Mouse (Mus musculus) adipocyte (in vitro differentiated cells): ENCODE measurements around the gene Med8.
A peak's percentile ranks its signal among the peaks of the same experiment; 100 is the strongest.

Experiments used
- DNase-seq: peaks from one replicate; pipeline ENCODE4 v3.0.0-alpha.2; 2016; ENCODE audit warnings: low spot score

Gene Med8

DNA sequence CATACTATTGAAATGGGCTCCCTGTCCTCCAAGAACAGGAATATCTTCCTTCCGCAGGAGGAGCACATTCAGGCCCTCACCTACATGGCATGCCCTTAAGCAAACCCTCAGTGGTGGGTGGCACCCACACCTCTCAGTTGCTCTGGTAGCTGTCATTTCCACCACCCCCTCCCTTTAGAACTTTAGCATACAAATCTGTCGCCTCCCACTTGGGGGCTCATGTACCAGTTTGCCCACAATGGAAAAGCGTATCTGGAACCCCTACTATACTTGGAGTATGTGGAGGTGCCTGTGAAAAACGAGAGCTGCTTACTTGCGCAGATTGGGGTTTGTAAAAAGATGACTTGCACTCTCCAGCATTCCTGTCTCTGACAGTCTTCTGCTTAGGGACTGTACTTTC, 7.2 kb downstream of the Med8 start:
- DNase-seq = no peak

GRCm38 (mm10) chr4:118417112-118417797, 8.1 kb downstream of the Med8 start:
- no peak for DNase-seq

DNA sequence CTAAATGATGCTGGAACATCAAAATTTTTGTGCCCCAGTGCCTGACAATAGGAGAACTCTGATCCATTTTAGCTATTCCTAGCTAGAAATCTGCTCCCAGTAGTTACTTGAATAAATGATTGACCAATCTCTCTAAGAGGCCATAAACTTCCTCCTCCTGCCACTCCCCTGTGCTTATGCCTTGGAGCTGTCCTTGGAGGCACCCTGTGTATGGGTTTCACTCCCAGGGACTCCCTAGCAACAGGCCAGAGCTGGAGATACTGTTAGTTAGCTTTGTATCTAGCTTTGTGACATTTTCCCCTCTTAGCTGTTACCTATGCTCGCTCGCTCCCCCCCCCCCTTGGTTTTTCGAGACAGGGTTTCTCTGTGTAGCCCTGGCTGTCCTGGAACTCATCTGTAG, 12.2 kb downstream of the Med8 start:
- no peak for DNase-seq

DNA sequence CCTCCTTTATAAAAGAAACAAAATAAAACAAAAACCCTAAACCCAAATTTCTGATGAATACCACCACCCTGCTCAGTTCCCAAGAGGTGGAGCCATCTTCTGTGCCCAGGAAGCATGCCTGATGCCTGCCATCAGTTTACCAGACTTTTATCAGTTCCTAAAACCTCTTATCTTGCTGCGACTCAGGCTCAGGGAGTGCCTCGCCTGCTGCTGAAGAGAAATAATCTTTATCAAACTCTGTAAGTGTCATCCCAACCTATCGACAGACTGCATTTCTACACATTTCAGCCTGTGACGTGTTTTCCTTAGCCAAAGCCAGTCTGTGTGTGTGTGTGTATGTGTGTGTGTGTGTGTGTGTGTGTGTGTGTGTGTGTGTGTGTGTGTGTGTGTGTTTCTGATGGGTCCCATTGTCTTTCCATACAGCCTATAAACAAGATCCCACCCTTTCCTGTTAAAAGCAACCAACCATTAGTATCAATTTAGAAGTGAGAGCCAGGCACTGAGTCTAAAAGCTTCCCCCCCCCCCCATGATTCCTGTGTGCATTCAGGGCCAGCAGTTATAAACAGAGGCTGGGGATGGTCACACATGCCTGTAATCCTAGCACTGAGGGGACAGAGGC, 15.5 kb downstream of the Med8 start:
- DNase-seq = no peak

DNA sequence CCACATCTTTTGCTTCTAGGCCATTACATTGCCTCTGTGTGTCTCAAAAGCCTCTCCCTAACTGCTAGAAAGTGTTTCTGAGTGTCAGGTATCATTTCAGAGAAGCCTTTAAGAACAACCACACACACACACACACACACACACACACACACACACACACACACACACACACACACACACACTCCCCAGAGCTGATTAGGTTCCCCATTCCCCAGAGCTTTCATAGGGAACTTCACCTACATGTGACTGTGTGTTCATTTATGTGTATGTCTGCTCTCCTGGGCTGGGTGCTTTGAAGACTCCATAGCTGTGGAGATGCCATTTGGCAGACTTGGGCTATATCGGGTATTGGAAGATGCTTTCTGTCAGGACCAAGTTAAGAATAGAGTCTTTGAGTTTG, 16.2 kb downstream of the Med8 start:
- no peak for DNase-seq

DNA sequence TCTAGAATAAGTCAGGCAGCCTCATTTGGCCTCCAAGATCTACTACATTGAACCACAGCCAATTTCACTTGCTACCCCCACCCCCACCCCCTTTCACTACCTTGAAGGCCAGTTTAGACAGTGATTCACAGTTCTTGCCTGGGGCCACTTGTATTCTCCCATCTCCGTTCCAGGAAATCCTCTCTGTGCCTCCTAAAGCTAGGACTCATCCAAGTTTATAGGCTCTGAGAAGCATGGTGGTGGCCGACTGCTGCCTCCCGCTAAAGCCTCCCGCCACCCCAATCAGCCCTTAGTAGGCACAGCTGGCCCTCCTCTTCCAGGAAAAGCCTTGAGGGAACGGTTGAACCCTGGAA, 18.3 kb downstream of the Med8 start:
- DNase-seq = no peak

- DNase-seq = peak; percentile 89
Observed at GRCm38 (mm10) chr4:118427768-118428451, 18.8 kb downstream of the Med8 start, which contains the start of gene Elovl1. TSS of gene Elovl1 (plus strand) at chr4:118428093.

- DNase-seq = no peak
Observed at GRCm38 (mm10) chr4:118428531-118429214, 19.5 kb downstream of the Med8 start.

- DNase-seq = no peak
Observed at GRCm38 (mm10) chr4:118429215-118429895, 20.2 kb downstream of the Med8 start.

DNA sequence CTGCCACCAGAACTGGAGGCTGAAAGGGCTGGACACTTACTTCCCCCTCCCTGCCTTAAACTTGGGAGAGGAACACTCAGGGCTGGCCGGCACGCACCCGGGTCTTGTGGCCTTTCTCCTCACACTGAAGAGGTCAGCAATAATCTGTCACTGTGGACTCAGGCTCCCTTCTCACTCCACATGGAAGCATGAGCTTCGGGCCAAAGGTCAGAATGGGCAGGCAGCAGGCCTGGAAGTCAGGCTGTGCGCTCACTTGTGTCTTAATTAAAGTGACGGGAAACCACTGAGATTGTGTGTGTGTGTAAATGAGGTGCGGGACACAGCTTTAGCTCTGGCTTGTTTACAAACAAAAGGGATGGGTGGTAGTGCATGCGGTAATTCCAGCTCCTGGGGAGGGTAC, 23.2 kb downstream of the Med8 start:
- DNase-seq = no peak

DNA sequence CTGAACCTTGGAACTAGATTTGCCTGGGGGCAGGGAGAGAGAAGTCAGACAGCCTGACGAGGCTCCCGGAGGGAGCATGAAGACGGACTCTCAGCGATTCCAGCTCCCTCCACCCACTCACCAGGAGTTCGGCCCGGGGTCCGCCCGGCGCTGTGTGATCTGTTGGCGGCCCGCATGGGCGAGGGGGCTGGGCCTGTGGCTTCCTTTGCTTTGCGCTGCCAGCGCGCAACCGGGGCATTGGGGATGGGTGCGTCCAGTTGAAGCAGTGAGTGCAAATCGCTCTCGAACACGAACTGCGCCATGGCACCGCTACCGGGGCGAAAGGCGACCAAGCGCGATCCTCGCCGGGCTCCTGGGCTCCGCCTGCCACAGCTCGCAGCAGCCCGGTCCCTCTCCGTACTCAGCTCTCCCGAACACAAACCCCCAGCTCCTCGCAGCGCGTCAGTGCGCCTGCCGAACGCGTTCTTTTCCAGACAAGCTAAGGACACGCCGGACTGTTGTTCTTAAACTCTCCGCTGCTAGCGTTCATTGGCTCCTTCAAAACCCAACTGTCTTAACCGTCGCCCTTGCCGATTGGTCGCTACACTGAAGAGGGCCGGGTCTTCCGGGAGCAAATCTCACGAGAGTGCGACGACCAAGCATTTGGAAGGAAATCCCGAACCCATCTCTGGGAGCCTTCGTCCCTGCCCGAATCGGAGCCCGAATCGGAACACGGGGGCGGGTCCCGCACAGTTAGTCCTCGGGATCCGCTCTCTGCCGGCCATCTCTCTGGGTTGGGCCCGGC, 27.9 kb downstream of the Med8 start, which contains the start of gene Cdc20:
Gene Cdc20, minus strand, starts transcription at position 533 of the 784 bp plus-strand sequence.
- peak; percentile 96 for DNase-seq

DNA sequence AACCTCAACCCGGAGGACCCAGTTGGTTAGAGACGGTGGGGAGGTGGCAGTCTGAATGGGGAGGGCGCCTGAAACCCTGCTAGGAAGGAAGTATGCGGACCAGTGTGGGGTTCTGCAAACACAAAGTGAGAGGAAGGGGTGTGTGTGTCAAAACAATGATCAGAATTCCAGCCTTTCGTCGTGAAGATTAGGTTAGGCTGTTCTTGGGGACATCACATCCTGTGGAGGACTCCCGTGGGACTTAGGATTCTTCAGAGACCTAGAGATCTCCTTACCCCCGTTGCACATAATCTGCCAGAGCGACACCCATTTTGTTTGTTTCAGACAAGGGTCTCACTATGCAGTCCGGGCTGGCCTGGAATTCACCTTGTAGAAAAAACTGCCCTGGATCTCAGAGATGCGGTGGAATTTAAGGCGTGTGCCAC, 28.7 kb downstream of the Med8 start:
- no peak for DNase-seq

- no peak for DNase-seq
Observed at GRCm38 (mm10) chr4:118445088-118445487, 36.0 kb downstream of the Med8 start.

- no peak for DNase-seq
Observed at GRCm38 (mm10) chr4:118445781-118446414, 36.8 kb downstream of the Med8 start.

DNA sequence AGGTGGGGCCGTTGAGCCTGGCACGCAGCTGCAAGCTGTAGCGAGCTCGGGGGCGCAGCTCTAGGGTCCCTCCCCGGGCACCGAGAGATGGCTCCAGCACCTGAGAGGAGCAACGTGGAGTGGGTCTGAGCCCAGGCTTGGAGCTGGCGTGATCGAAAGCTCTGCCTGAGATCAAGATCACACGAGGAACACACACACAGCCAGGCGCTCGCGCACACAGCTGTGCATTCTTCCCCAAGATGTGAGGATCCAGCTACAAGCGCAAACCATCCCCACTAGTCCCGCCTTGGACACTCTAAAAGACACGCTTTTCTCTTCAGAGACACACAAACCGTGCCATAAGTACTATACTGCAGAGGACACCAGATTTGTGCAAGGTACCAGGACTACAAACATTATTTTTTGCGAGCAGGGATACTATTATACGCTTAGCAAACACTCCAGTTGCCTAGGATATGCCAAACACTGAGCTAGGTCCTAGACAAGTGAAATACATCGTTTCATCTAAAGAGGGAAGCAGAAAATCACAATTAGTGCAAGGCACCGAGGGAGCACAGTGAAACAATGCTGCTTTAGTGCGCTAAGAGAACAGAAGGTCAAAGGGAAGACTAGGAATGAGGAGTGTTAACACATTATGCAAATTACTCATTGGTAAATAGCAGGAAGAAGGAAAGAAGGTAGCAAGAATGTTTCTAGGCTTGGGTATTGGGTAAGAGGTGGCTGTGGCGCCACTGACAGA, 37.4 kb downstream of the Med8 start:
- peak; percentile 31 for DNase-seq

- no peak for DNase-seq
Observed at GRCm38 (mm10) chr4:118457345-118457975, 48.3 kb downstream of the Med8 start, which contains the start of gene Mpl. TSS of gene Mpl (minus strand) at chr4:118457513.

- DNase-seq = no peak
Observed at GRCm38 (mm10) chr4:118464956-118465355, 55.8 kb downstream of the Med8 start.
